Mouse (Mus musculus): ENCODE measurements around the gene Ppp1r14b. TPM values are rescaled to one million over a fixed set of nuclear protein-coding genes. Genes with fewer than 3 reads are reported as not detected.
A peak's percentile ranks its signal among the peaks of the same experiment; 100 is the strongest.

Ppp1r14b gene
- polyA plus RNA-seq, 1 experiment from 2014 or later: 288 TPM

- H3K27me3 ChIP-seq: no peaks in the 10 kb centered on the region
- H3K4me2 ChIP-seq: no peak overlapping the region
- 93% methylated on average over 19 of the region's 19 CpGs for WGBS
- no peak overlapping the region for H3K27ac ChIP-seq
- peaks cover 28% of the 10 kb centered on the region for H3K36me3 ChIP-seq
- H3K9ac ChIP-seq (replicated peaks): no peak overlapping the region
- H3K4me3 ChIP-seq (replicated peaks): no peak overlapping the region
- peaks cover 26% of the 10 kb centered on the region for H3K4me1 ChIP-seq (replicated peaks)
- no peak for ATAC-seq (ENCODE audit: insufficient number of reproducible peaks, insufficient read depth, low FRiP score, low TSS enrichment, low read depth)
- H3K9me3 ChIP-seq: no peaks in the 10 kb centered on the region
These were observed 24.7 kb downstream of the Ppp1r14b start for GRCm38 (mm10) chr19:6999360-7000063.

- Histone ChIP-seq H3K9ac (replicated peaks) (no peak overlapping the region), H3K27me3 (no peaks in the 10 kb centered on the region), H3K4me3 (replicated peaks) (no peak overlapping the region), H3K4me1 (replicated peaks) (no peaks in the 10 kb centered on the region), H3K4me2 (no peak overlapping the region), H3K27ac (no peak overlapping the region), H3K9me3 (no peaks in the 10 kb centered on the region), H3K36me3 (no peaks in the 10 kb centered on the region; the same call in 1 of the 2 replicates)
- no peak for ATAC-seq (ENCODE audit: insufficient number of reproducible peaks, insufficient read depth, low FRiP score, low TSS enrichment, low read depth)
- WGBS: 87% methylated on average over 9 of the region's 9 CpGs
These were observed 32.3 kb downstream of the Ppp1r14b start for GRCm38 (mm10) chr19:7006892-7007593.

- H3K4me1 ChIP-seq (replicated peaks): no peaks in the 10 kb centered on the region
- no peak overlapping the region for H3K4me3 ChIP-seq (replicated peaks)
- no peak overlapping the region for H3K4me2 ChIP-seq
- no peak overlapping the region for H3K9ac ChIP-seq (replicated peaks)
- no peak overlapping the region for H3K27ac ChIP-seq
- no peak for ATAC-seq (ENCODE audit: insufficient number of reproducible peaks, insufficient read depth, low FRiP score, low TSS enrichment, low read depth)
- WGBS: 87% methylated on average over 4 of the region's 4 CpGs
- no peaks in the 10 kb centered on the region for H3K27me3 ChIP-seq
- H3K36me3 ChIP-seq: peaks cover 23% of the 10 kb centered on the region
- H3K9me3 ChIP-seq: no peaks in the 10 kb centered on the region
These were observed 37.7 kb downstream of the Ppp1r14b start for GRCm38 (mm10) chr19:7012426-7012825.

DNA sequence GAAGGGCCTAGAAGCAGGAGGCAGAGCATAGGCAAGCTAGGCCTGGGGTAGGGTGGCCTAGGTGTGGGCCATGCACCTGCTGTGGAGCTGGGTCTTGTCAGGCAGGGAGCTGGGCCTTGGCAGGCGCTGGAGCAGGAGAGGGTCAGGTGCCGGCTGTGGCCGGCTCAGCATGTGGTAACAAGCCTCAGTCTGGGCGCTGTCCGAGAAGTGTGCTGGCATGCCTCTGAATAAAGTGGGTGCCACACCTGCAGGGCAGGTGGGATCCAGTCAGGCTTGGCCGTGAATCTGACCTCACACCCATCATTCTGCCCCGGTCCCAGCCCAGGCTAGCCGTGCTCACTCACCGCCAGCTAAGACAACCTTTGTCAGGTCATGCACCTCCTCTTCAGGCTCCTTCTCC, 39.2 kb downstream of the Ppp1r14b start:
- H3K27me3 ChIP-seq: no peaks in the 10 kb centered on the region
- H3K9me3 ChIP-seq: no peaks in the 10 kb centered on the region
- H3K36me3 ChIP-seq: peaks cover 38% of the 10 kb centered on the region
- no peak overlapping the region for H3K27ac ChIP-seq
- H3K4me3 ChIP-seq (replicated peaks): no peak overlapping the region
- H3K9ac ChIP-seq (replicated peaks): no peak overlapping the region
- no peak for ATAC-seq (ENCODE audit: insufficient number of reproducible peaks, insufficient read depth, low FRiP score, low TSS enrichment, low read depth)
- WGBS: 80% methylated on average over 9 of the region's 9 CpGs
- H3K4me2 ChIP-seq: no peak overlapping the region
- H3K4me1 ChIP-seq (replicated peaks): no peaks in the 10 kb centered on the region

GRCm38 (mm10) chr19:7014481-7015135, 39.8 kb downstream of the Ppp1r14b start:
- Histone ChIP-seq H3K9me3 (no peaks in the 10 kb centered on the region), H3K4me1 (replicated peaks) (no peaks in the 10 kb centered on the region), H3K9ac (replicated peaks) (no peak overlapping the region), H3K4me2 (no peak overlapping the region), H3K27me3 (no peaks in the 10 kb centered on the region), H3K27ac (no peak overlapping the region), H3K4me3 (replicated peaks) (no peak overlapping the region), H3K36me3 (peaks cover 44% of the 10 kb centered on the region)
- 92% methylated on average over 20 of the region's 20 CpGs for WGBS
- no peak for ATAC-seq (ENCODE audit: insufficient number of reproducible peaks, insufficient read depth, low FRiP score, low TSS enrichment, low read depth)

- Histone ChIP-seq H3K9ac (replicated peaks) (no peak overlapping the region), H3K27ac (no peak overlapping the region), H3K9me3 (no peaks in the 10 kb centered on the region), H3K36me3 (peaks cover 76% of the 10 kb centered on the region), H3K4me2 (no peak overlapping the region), H3K4me3 (replicated peaks) (no peak overlapping the region), H3K27me3 (no peaks in the 10 kb centered on the region), H3K4me1 (replicated peaks) (no peaks in the 10 kb centered on the region)
- WGBS: 77% methylated on average over 12 of the region's 12 CpGs
- ATAC-seq (ENCODE audit: insufficient number of reproducible peaks, insufficient read depth, low FRiP score, low TSS enrichment, low read depth): no peak
These were observed 43.0 kb downstream of the Ppp1r14b start for GRCm38 (mm10) chr19:7017541-7018457.

DNA sequence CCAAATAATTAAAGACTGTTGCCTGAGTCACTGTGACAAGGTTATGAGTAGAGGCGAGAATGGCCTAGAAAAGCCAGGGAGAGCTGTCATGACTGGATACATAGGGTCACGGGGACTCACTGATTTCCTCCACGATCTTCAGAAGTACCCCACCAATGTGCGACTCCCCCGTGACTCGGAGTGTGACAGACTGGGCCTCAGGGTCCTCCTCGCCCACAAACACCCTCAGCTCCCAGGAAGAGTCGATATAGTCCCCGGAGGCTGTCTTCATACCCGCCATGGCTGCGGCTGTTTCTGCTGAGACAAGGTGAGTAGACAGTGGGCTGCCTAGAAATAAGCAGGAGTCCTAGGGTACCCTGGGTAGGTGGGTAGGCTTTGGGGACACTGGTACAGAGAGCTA, 43.8 kb downstream of the Ppp1r14b start:
- ATAC-seq (ENCODE audit: insufficient number of reproducible peaks, insufficient read depth, low FRiP score, low TSS enrichment, low read depth): no peak

GRCm38 (mm10) chr19:7019191-7019590, 44.4 kb downstream of the Ppp1r14b start, which contains the start of gene Fermt3:
Gene Fermt3, minus strand, starts transcription at chr19:7019469.
- Histone ChIP-seq H3K4me1 (replicated peaks) (no peaks in the 10 kb centered on the region), H3K9ac (replicated peaks) (no peak within 1 kb of the TSS; the same call in 1 of the 2 replicates), H3K4me2 (no peak within 1 kb of the TSS), H3K9me3 (no peaks in the 10 kb centered on the region), H3K27me3 (no peaks in the 10 kb centered on the region), H3K27ac (no peak within 1 kb of the TSS), H3K4me3 (replicated peaks) (no peak within 1 kb of the TSS), H3K36me3 (peaks cover 82% of the 10 kb centered on the region)
- WGBS: 89% methylated on average over 5 of the region's 5 CpGs
- ATAC-seq (ENCODE audit: insufficient number of reproducible peaks, insufficient read depth, low FRiP score, low TSS enrichment, low read depth): no peak

More for the DNA sequence above, 43.8 kb downstream of the Ppp1r14b start:
- no peaks in the 10 kb centered on the region for H3K4me1 ChIP-seq (replicated peaks)
- H3K27ac ChIP-seq: no peak overlapping the region
- WGBS: 88% methylated on average over 11 of the region's 11 CpGs
- no peaks in the 10 kb centered on the region for H3K9me3 ChIP-seq
- peaks cover 83% of the 10 kb centered on the region for H3K36me3 ChIP-seq
- no peak overlapping the region for H3K4me3 ChIP-seq (replicated peaks)
- H3K9ac ChIP-seq (replicated peaks): no peak overlapping the region
- no peak overlapping the region for H3K4me2 ChIP-seq
- no peaks in the 10 kb centered on the region for H3K27me3 ChIP-seq

- H3K4me3 ChIP-seq (replicated peaks): no peak overlapping the region
- no peak overlapping the region for H3K4me2 ChIP-seq
- peak; percentile 39; the same call in 1 of the 2 replicates for ATAC-seq (ENCODE audit: insufficient number of reproducible peaks, insufficient read depth, low FRiP score, low TSS enrichment, low read depth)
- H3K27me3 ChIP-seq: no peaks in the 10 kb centered on the region
- no peak overlapping the region for H3K27ac ChIP-seq
- H3K36me3 ChIP-seq: peaks cover 87% of the 10 kb centered on the region
- H3K4me1 ChIP-seq (replicated peaks): no peaks in the 10 kb centered on the region
- WGBS: 63% methylated on average over 3 of the region's 3 CpGs
- H3K9me3 ChIP-seq: no peaks in the 10 kb centered on the region
- H3K9ac ChIP-seq (replicated peaks): no peak overlapping the region
These were observed 45.5 kb downstream of the Ppp1r14b start for GRCm38 (mm10) chr19:7020224-7020641.
